Mouse (Mus musculus) liver, postnatal 0 days (tissue): ENCODE results near the gene Flcn. TPM values are rescaled to one million over a fixed set of nuclear protein-coding genes. Genes with fewer than 3 reads are reported as not detected.

Source experiments
- ATAC-seq: fragments of 200-750 bp; cut with Nextera tagmentation; 2 replicates; pipeline ENCODE4 v1.8.0; 2017; ENCODE audit warnings: mild to moderate bottlenecking, moderate library complexity
- DNase-seq: peaks from one replicate; pipeline ENCODE4 v3.0.0-alpha.2; 2016
- H3K27ac ChIP-seq: fragments of 300-500 bp; sonication (generic); 2 replicates; pipeline ENCODE4 v1.5.1; 2014; ENCODE audit warnings: antibody characterized with exemption, moderate library complexity, mild to moderate bottlenecking, low read depth
- H3K27me3 ChIP-seq: fragments of 300-500 bp; sonication (generic); 2 replicates; pipeline ENCODE4 v1.6.1; 2014; ENCODE audit warnings: low read length, control low read depth, mixed read lengths; ENCODE audit not compliant: insufficient read depth
- H3K36me3 ChIP-seq: fragments of 300-500 bp; sonication (generic); replicated peaks from 2 replicates; pipeline ENCODE4 v1.6.1; 2014; ENCODE audit warnings: mild to moderate bottlenecking, control low read depth, low read length, moderate library complexity, mixed read lengths; ENCODE audit not compliant: insufficient read depth
- H3K4me1 ChIP-seq: fragments of 300-500 bp; sonication (generic); 2 replicates; pipeline ENCODE4 v1.6.1; 2014; ENCODE audit warnings: antibody characterized with exemption, mild to moderate bottlenecking, control low read depth; ENCODE audit not compliant: insufficient read depth
- H3K4me2 ChIP-seq: fragments of 300-500 bp; sonication (generic); 2 replicates; pipeline ENCODE4 v1.6.1; 2014; ENCODE audit warnings: low read depth, mild to moderate bottlenecking, low read length, moderate library complexity, mixed read lengths
- H3K4me3 ChIP-seq: fragments of 300-500 bp; sonication (generic); 2 replicates; pipeline ENCODE4 v1.5.1; 2014; ENCODE audit warnings: low read depth, low read length
- H3K9ac ChIP-seq: fragments of 300-500 bp; sonication (generic); replicated peaks from 2 replicates; pipeline ENCODE4 v1.6.1; 2014; ENCODE audit warnings: mild to moderate bottlenecking, moderate library complexity
- H3K9me3 ChIP-seq: fragments of 300-500 bp; sonication (generic); 2 replicates; pipeline ENCODE4 v1.6.1; 2016; ENCODE audit warnings: mild to moderate bottlenecking, control low read depth, low read length, mixed read lengths
- CTCF ChIP-seq: sonication (generic); IDR thresholded peaks from 2 replicates; pipeline ENCODE4 v1.5.1; 2016; ENCODE audit warnings: antibody characterized with exemption, low read depth
- EP300 ChIP-seq: IDR thresholded peaks from 2 replicates; pipeline ENCODE4 v1.6.1; 2016; ENCODE audit warnings: antibody characterized with exemption, low read depth, mild to moderate bottlenecking
- WGBS: fragments of 180-500 bp; shearing (Covaris S2); extraction: QIAGEN DNeasy Blood & Tissue Kit; methylation state at CpG from one replicate; pipeline ENCODE4 v1.1.7; 2014; ENCODE audit not compliant: insufficient replicate concordance; 5-methylcytosine and 5-hydroxymethylcytosine counted together
- polyA plus RNA-seq: library from polyadenylated mRNA; unstranded; fragments of >200 nt; fragmentation: Nextera tagmentation; extraction: Ambion mirVana; gene quantifications from 2 replicates; pipeline ENCODE4 v1.2.1, GENCODE M21; 2015

Flcn gene
- 11.3 and 13.9 TPM in 2 replicates for polyA plus RNA-seq

DNA sequence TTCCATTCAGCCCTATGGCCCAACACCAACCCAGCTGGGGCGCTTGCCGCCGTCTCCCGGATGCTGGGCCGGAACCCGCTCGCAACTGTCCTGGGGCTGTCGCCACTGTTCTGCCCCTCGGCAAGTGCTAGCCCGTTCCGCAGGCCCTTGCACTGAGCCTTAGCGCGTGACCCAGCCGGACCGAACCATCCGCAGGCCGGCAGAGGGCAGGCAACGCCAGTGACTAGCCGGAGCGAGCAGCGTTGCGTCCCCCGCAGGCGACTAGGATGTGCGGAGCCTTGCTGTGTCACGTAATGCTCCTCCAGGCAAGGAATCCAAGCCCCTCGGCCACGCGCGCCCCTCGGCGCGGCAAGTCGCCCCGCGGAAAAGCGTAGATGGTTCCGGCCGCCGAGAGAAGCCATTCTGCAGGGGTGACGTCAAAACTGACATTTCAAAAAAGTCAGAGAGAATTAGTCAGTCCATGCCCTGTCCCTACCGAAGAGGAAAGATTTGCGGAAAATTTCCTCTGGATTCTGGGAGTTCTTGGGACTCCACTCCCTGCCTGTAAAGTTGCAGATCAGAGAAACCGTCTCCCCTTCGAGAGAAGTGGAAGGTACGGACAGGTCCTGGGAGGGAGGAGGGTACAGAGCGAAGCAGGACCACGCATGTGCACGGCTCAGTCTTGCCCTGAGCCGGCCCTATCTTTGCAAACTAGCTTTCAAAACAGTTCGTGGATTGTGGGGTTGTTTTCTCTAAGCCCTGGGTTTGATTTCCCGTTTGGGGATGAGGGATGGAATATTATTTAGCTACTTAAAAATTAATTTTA, at the start of gene Flcn:
Flcn (minus strand) TSS at position 347 of the 805 bp plus-strand sequence.
- peak; percentile 90 for DNase-seq
- TF ChIP-seq CTCF (peak; percentile 63), EP300 (peak; percentile 87)
- no peaks in the 10 kb centered on the region for H3K9me3 ChIP-seq
- H3K36me3 ChIP-seq, result peaks cover 27% of the 10 kb centered on the region
- WGBS, result under 1% methylated on average over 52 of the region's 52 CpGs
- no peaks in the 10 kb centered on the region for H3K27me3 ChIP-seq
- ATAC-seq, result peak; percentile 92
- peak within 1 kb of the TSS; percentile 89 for H3K27ac ChIP-seq
- H3K4me2 ChIP-seq, result peak within 1 kb of the TSS; percentile 86
- H3K4me1 ChIP-seq, result peaks cover 21% of the 10 kb centered on the region
- H3K4me3 ChIP-seq, result peak within 1 kb of the TSS; percentile 69
- H3K9ac ChIP-seq, result peak within 1 kb of the TSS; percentile 86

DNA sequence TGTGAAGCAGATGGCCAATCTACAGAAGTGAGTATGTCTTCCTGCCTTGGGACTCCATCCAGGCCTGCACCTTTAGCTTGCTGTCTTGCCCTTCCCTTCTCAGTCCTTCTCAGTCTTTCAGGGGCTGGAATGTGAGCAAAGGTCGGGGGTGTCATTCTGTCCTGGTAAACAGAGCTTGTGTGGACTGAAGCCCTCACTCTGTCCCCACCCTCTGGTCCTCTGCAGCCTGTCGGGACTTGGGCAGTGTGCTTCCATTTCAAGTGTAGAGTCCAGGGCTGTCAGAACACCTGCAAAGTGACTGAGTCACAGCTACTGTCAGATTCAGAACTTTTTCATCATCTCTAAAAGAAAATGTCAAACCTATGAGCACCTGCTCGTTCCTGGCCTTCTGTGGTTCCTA, 43.0 kb upstream of the Flcn start:
- Histone ChIP-seq H3K27me3 (no peaks in the 10 kb centered on the region), H3K27ac (no peak overlapping the region), H3K4me3 (no peak overlapping the region), H3K36me3 (no peaks in the 10 kb centered on the region; the same call in 1 of the 2 replicates), H3K9me3 (no peaks in the 10 kb centered on the region), H3K4me2 (no peak overlapping the region), H3K9ac (no peak overlapping the region), H3K4me1 (peaks cover 17% of the 10 kb centered on the region)
- ATAC-seq (no peak), DNase-seq (no peak)
- TF ChIP-seq CTCF, result no peak
- TF ChIP-seq EP300, result no peak
- WGBS, result 64% methylated on average over 3 of the region's 3 CpGs

DNA sequence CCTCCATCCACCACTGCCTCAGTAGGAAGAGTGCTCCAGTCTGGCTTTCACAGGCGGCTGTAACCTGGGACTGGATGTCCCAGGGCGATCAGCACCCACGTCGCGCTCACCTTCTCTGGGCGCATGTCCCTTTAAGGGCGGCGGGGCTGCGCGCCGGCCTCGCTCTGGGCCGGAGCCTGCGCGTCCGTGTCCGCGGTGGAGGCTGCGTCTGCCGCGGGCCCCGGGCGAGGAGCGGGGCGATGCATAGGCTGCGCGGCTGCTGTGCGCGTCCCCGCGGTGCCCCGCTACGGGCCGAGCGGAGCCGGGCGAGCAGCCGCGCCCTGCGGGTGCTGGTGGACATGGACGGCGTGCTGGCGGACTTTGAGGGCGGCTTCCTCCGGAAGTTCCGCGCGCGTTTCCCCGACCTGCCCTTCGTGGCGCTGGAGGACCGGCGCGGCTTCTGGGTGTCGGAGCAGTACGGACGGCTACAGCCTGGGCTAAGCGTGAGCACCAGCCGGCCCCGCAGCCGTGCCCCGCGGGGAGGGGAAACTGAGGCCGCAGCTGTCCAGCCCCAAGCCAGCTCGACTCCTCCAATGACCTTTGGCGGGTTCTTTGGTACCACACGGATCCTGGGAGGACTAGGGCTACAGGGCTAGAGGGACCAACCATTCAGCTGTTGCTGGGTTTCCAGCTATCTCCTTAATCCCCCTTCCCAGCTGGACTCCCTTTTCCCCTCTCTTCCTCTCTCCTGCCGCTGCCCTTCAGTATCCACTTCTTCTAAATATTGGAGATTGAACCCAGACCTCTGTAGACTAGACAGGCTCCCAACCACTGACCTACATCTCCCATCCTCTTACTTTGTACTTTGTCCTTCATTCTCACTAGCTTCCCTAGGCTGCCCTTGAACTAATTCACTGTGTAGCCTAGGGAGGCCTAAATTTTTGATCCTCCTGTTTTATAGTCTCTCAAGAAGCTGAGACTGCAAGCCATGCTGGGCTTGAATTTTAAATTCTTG, 38.4 kb upstream of the Flcn start:
- Histone ChIP-seq H3K36me3 (no peaks in the 10 kb centered on the region), H3K9me3 (no peaks in the 10 kb centered on the region), H3K4me1 (peaks cover 23% of the 10 kb centered on the region), H3K4me3 (peak overlapping the region; percentile 76), H3K27me3 (no peaks in the 10 kb centered on the region), H3K4me2 (peak overlapping the region; percentile 77), H3K27ac (peak overlapping the region; percentile 88), H3K9ac (peak overlapping the region; percentile 71)
- DNase-seq (peak; percentile 84), ATAC-seq (peak; percentile 85)
- under 1% methylated on average over 65 of the region's 69 CpGs for WGBS
- peak; percentile 30 for TF ChIP-seq CTCF
- TF ChIP-seq EP300, result no peak

DNA sequence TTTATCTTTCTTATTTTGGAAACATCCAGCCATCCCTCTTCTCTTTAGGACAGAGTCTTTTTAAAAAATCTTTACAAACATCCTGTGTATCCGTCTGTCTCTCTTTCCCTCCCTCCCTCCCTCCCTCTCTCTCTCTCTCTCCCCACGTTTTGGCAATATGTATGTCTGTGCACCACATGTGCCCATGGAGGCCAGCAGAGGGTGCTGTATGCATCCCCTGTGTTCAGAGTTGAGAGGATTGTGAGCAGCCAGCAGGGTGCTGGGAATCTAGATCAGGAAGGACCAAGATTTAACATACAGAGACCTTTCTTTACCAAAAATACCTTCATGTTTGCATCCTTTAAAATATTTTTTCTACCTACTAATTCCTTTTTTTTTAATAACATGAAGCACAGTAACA, 37.3 kb upstream of the Flcn start:
- peak overlapping the region; percentile 77 for H3K4me2 ChIP-seq
- peak overlapping the region; percentile 76; the same call in 1 of the 2 replicates for H3K4me3 ChIP-seq
- H3K36me3 ChIP-seq, result 0 out of 2 replicates have a peak, but pooled peaks cover 3% of the 10 kb centered on the region
- ATAC-seq (peak; percentile 33; the same call in 1 of the 2 replicates), DNase-seq (peak; percentile 61)
- H3K9ac ChIP-seq, result no peak overlapping the region
- H3K27me3 ChIP-seq, result no peaks in the 10 kb centered on the region
- H3K4me1 ChIP-seq, result peaks cover 20% of the 10 kb centered on the region
- no peak overlapping the region for H3K27ac ChIP-seq
- TF ChIP-seq EP300 (no peak), CTCF (peak; percentile 81)
- 11% methylated on average over 2 of the region's 2 CpGs for WGBS
- no peaks in the 10 kb centered on the region for H3K9me3 ChIP-seq

DNA sequence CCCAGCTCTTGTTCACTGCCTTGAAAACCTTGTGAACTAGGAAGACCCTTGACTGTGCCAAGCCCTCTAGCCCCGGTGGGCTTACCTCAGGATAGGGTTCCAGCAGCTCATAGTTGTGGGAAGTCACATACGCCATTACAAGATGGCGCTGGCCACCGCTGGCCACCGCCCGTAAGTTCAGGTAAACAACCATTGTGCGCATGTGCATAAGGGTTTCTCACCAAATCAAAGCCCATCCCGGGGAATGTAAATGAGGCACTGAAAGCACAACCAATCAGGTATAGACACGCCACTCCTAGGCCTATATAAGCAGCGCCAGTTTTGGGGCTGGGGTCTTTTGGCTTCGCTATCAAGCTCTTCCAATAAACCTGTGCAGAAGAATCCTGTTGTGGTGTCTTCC, 36.5 kb upstream of the Flcn start:
- H3K4me2 ChIP-seq, result no peak overlapping the region
- no peaks in the 10 kb centered on the region for H3K9me3 ChIP-seq
- H3K4me1 ChIP-seq, result peaks cover 20% of the 10 kb centered on the region
- 93% methylated on average over 11 of the region's 11 CpGs for WGBS
- DNase-seq (no peak), ATAC-seq (no peak)
- no peak overlapping the region for H3K9ac ChIP-seq
- no peaks in the 10 kb centered on the region for H3K27me3 ChIP-seq
- no peak overlapping the region for H3K4me3 ChIP-seq
- H3K36me3 ChIP-seq, result 0 out of 2 replicates have a peak, but pooled peaks cover 3% of the 10 kb centered on the region
- no peak overlapping the region for H3K27ac ChIP-seq
- TF ChIP-seq CTCF (no peak), EP300 (no peak)
